Mouse (Mus musculus) cerebellum, adult 2 months (tissue): Measurements from ENCODE around the gene Ccnd3.

Source experiments
- CTCF ChIP-seq: fragments of 200-500 bp; IDR thresholded peaks from 2 replicates; pipeline ENCODE4 v1.5.1; 2011; ENCODE audit warnings: low read depth, mild to moderate bottlenecking, control low read depth, low read length, moderate library complexity, borderline replicate concordance; ENCODE audit not compliant: insufficient read depth
- POLR2A ChIP-seq: fragments of 200-500 bp; IDR thresholded peaks from 2 replicates; pipeline ENCODE4 v1.6.1; 2011; ENCODE audit warnings: low read length, control low read depth, borderline replicate concordance; ENCODE audit not compliant: insufficient read depth

- no peak for TF ChIP-seq POLR2A
- no peak for TF ChIP-seq CTCF
Observed at GRCm38 (mm10) chr17:47564612-47565011, 59.8 kb downstream of the Ccnd3 start.
